18 mouse cellular contexts compared by ENCODE assay signal in the genomic region with DNA sequence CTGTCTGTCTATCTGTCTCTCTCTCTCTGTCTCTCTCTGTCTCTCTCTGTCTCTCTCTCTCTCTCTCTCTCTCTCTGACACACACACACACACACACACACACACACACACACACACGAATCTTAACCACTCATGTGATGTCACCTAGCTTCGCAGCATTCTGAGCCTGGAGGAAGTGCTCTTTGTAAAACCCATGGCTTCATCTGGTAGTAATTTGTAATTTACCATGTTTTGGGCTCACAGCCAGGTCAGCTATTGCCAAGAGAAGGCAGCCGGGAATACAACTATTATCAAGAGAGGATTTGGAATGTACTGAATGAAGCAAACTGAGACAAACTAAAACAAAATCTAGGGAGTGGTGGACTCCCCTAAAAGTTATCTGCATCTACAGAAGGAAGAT. TPM values are rescaled to one million over a fixed set of nuclear protein-coding genes. Genes with fewer than 3 reads are reported as not detected.
DNase-seq lines count a peak whose midpoint lies in the region; ATAC-seq and TF ChIP-seq lines count a peak whose summit lies in the region.
"Had no signal": no experiment of that assay in that cellular context is flagged by ENCODE, and none has a peak within 500 bp of the region (broad histone marks: within the 10 kb centered on the region; RNA-seq: fewer than 3 reads in every experiment).

No protein-coding gene starts in this region.

- no peaks in the 10 kb centered on the region for H3K36me3 ChIP-seq in hindbrain, postnatal 0 days (ENCODE audit: insufficient read depth, low read length)
- H3K36me3 ChIP-seq in hindbrain, embryonic 16.5 days (ENCODE audit: control insufficient read depth, insufficient read depth, low read length), result no peaks in the 10 kb centered on the region

- no peaks in the 10 kb centered on the region for H3K9me3 ChIP-seq in hindbrain, postnatal 0 days (ENCODE audit: low read length)
- H3K9me3 ChIP-seq in hindbrain, embryonic 16.5 days (ENCODE audit: control insufficient read depth, low read length), result no peaks in the 10 kb centered on the region

- H3K4me1 ChIP-seq in hindbrain, postnatal 0 days (ENCODE audit: insufficient read depth, low read length), result no peaks in the 10 kb centered on the region
- no peaks in the 10 kb centered on the region for H3K4me1 ChIP-seq in hindbrain, embryonic 16.5 days (ENCODE audit: control insufficient read depth, insufficient read depth, low read depth, low read length)

- ATAC-seq in hindbrain, postnatal 0 days, result no peak
- ATAC-seq in hindbrain, embryonic 16.5 days, result no peak
- ATAC-seq: inflammation-experienced regulatory T-cells, adult 6 months; lung, postnatal 0 days; midbrain, embryonic 16.5 days had no signal

- no peak overlapping the region for H3K27ac ChIP-seq in hindbrain, postnatal 0 days
- H3K27ac ChIP-seq in hindbrain, embryonic 16.5 days (ENCODE audit: low read depth, low read length), result no peak overlapping the region

- 37% methylated on average over 3 of the region's 3 CpGs for WGBS in hindbrain, postnatal 0 days
- 54% methylated on average over 3 of the region's 3 CpGs for WGBS in hindbrain, embryonic 16.5 days

- no peak overlapping the region for H3K9ac ChIP-seq in hindbrain, postnatal 0 days (replicated peaks; ENCODE audit: low read length)
- H3K9ac ChIP-seq in hindbrain, embryonic 16.5 days (ENCODE audit: low read depth, low read length), result no peak overlapping the region

- DNase-seq in adrenal gland, postnatal 10 days, result peak; percentile 45
- DNase-seq in adrenal gland, adult 8-10 months, result no peak
- DNase-seq in hindbrain, postnatal 0 days (ENCODE audit: low spot score), result peak; percentile 33
- peak; percentile 22 for DNase-seq in right cerebral cortex, postnatal 4 days
- DNase-seq in right cerebral cortex, postnatal 14 days, result no peak
- no peak for DNase-seq in retina, postnatal 1 day
- DNase-seq in urinary bladder, adult 18-20 months (ENCODE audit: low spot score in 2 of 2), result no peak
- DNase-seq: cerebellum, adult 9-11 months; liver had no signal

- TF ChIP-seq CTCF in hindbrain, postnatal 0 days (IDR thresholded peaks at IDR 0.05; ENCODE audit: low read depth), result no peak

- H3K27me3 ChIP-seq in hindbrain, postnatal 0 days (ENCODE audit: insufficient read depth, low read length), result no peaks in the 10 kb centered on the region
- no peaks in the 10 kb centered on the region for H3K27me3 ChIP-seq in hindbrain, embryonic 16.5 days (replicated peaks; ENCODE audit: control insufficient read depth, insufficient read depth, low read length)

- H3K4me2 ChIP-seq in hindbrain, postnatal 0 days (ENCODE audit: low read depth, low read length), result no peak overlapping the region
- H3K4me2 ChIP-seq in hindbrain, embryonic 16.5 days (ENCODE audit: low read length), result no peak overlapping the region

- H3K4me3 ChIP-seq in hindbrain, postnatal 0 days (ENCODE audit: low read length), result no peak overlapping the region
- no peak overlapping the region for H3K4me3 ChIP-seq in hindbrain, embryonic 16.5 days (ENCODE audit: low read length)
- H3K4me3 ChIP-seq: erythroblast, embryonic 14.5 days had no signal

RNA-seq across cellular contexts. Expression of gene Lhx8, which starts 36.9 kb away (rescaled TPM):
- 1 to 10 TPM in 1 of 2 experiments, under 1 TPM in 1; 0.75 to 1.7 TPM for total RNA-seq in adrenal gland, postnatal 10 days (2021)
- under 1 TPM in 3 of 4 experiments, not detected in 1; 0.31 to 0.55 (median 0.38) TPM for total RNA-seq in adrenal gland, adult 8-10 months (2022)
- total RNA-seq in hindbrain, postnatal 0 days (2014; rRNA removed), result not detected in 2 replicates
- polyA plus RNA-seq in hindbrain, postnatal 0 days (2015; fragmentation: Nextera tagmentation; extraction: Ambion mirVana), result 0.20 and 0.21 TPM in 2 replicates
- 0.29 and 2.0 TPM in 2 replicates for polyA plus RNA-seq in hindbrain, embryonic 16.5 days (2015; fragmentation: Nextera tagmentation; extraction: Ambion mirVana)
- polyA plus RNA-seq: erythroblast, embryonic 14.5 days; heart, postnatal 0 days; inflammation-experienced regulatory T-cells, adult 6 months; large intestine, adult 2 months; lung, postnatal 0 days; neural tube, embryonic 14.5 days; small intestine, adult 2 months had no signal

Comparison
In these comparisons a context has a peak if more than half of its experiments do, and no peak if none do; other contexts are left out.
1. DNase-seq: peak in adrenal gland, postnatal 10 days (single experiment), hindbrain, postnatal 0 days (single experiment) and right cerebral cortex, postnatal 4 days (single experiment); none in adrenal gland, adult 8-10 months (single experiment), right cerebral cortex, postnatal 14 days (single experiment), retina, postnatal 1 day (single experiment) and urinary bladder, adult 18-20 months (0 of 2).